Mouse (Mus musculus): ENCODE results near the gene Aadat. TPM values are rescaled to one million over a fixed set of nuclear protein-coding genes. Genes with fewer than 3 reads are reported as not detected.
"Not testable (repeated sequence)": the region's sequence is repeated elsewhere in the genome, so short reads cannot be mapped to it uniquely, and the experiment has no call there.

Gene Aadat
- polyA plus RNA-seq (2014; fragmentation: Nextera tagmentation; extraction: Ambion mirVana): 2.3 and 2.7 TPM in 2 replicates

GRCm38 (mm10) chr8:60505653-60506521 lies at the start of gene Aadat:
Gene Aadat, plus strand, starts transcription at chr8:60505932.
- H3K36me3 ChIP-seq (ENCODE audit: control insufficient read depth, insufficient read depth, low read length): no peaks in the 10 kb centered on the region
- H3K27me3 ChIP-seq (ENCODE audit: control insufficient read depth, insufficient read depth, low read length): no peaks in the 10 kb centered on the region
- ATAC-seq (ENCODE audit: insufficient number of reproducible peaks, low FRiP score, low TSS enrichment, low read depth) (peak; percentile 90), DNase-seq (ENCODE audit: low spot score) (peak; percentile 74)
- peak within 1 kb of the TSS; percentile 81 for H3K4me2 ChIP-seq (ENCODE audit: low read depth, severe bottlenecking)
- H3K4me3 ChIP-seq (ENCODE audit: low read depth, low read length): peak within 1 kb of the TSS; percentile 47
- H3K27ac ChIP-seq (replicated peaks; ENCODE audit: low read depth, low read length): no peak within 1 kb of the TSS
- H3K9ac ChIP-seq (ENCODE audit: low read length): peak within 1 kb of the TSS; percentile 76
- 3% methylated on average over 25 of the region's 25 CpGs for WGBS
- no peaks in the 10 kb centered on the region for H3K4me1 ChIP-seq (ENCODE audit: control insufficient read depth, insufficient read depth, low read length)
- no peaks in the 10 kb centered on the region for H3K9me3 ChIP-seq (ENCODE audit: control insufficient read depth, low read length)

GRCm38 (mm10) chr8:60466686-60467335 lies 38.9 kb upstream of the Aadat start:
- Histone ChIP-seq H3K36me3 (ENCODE audit: control insufficient read depth, insufficient read depth, low read length) (no peaks in the 10 kb centered on the region), H3K27ac (replicated peaks; ENCODE audit: low read depth, low read length) (no peak overlapping the region), H3K27me3 (ENCODE audit: control insufficient read depth, insufficient read depth, low read length) (no peaks in the 10 kb centered on the region), H3K9me3 (ENCODE audit: control insufficient read depth, low read length) (no peaks in the 10 kb centered on the region), H3K4me1 (ENCODE audit: control insufficient read depth, insufficient read depth, low read length) (no peaks in the 10 kb centered on the region), H3K4me3 (ENCODE audit: low read depth, low read length) (no peak overlapping the region), H3K4me2 (ENCODE audit: low read depth, severe bottlenecking) (no peak overlapping the region), H3K9ac (ENCODE audit: low read length) (no peak overlapping the region)
- DNase-seq (ENCODE audit: low spot score) (peak; percentile 79), ATAC-seq (ENCODE audit: insufficient number of reproducible peaks, low FRiP score, low TSS enrichment, low read depth) (no peak)
- WGBS: 39% methylated on average over 15 of the region's 15 CpGs

GRCm38 (mm10) chr8:60490147-60490546 lies 15.6 kb upstream of the Aadat start:
- Histone ChIP-seq H3K27ac (replicated peaks; ENCODE audit: low read depth, low read length) (no peak overlapping the region), H3K4me1 (ENCODE audit: control insufficient read depth, insufficient read depth, low read length) (no peaks in the 10 kb centered on the region), H3K9me3 (ENCODE audit: control insufficient read depth, low read length) (no peaks in the 10 kb centered on the region), H3K4me2 (ENCODE audit: low read depth, severe bottlenecking) (no peak overlapping the region), H3K9ac (ENCODE audit: low read length) (no peak overlapping the region), H3K36me3 (ENCODE audit: control insufficient read depth, insufficient read depth, low read length) (no peaks in the 10 kb centered on the region), H3K4me3 (ENCODE audit: low read depth, low read length) (no peak overlapping the region), H3K27me3 (ENCODE audit: control insufficient read depth, insufficient read depth, low read length) (no peaks in the 10 kb centered on the region)
- WGBS: 88% methylated on average over 2 of the region's 2 CpGs
- DNase-seq (ENCODE audit: low spot score) (no peak), ATAC-seq (ENCODE audit: insufficient number of reproducible peaks, low FRiP score, low TSS enrichment, low read depth) (no peak)

- H3K36me3 ChIP-seq (ENCODE audit: control insufficient read depth, insufficient read depth, low read length): no peaks in the 10 kb centered on the region
- no peak overlapping the region for H3K4me3 ChIP-seq (ENCODE audit: low read depth, low read length)
- no peaks in the 10 kb centered on the region for H3K27me3 ChIP-seq (ENCODE audit: control insufficient read depth, insufficient read depth, low read length)
- DNase-seq (ENCODE audit: low spot score) (no peak), ATAC-seq (ENCODE audit: insufficient number of reproducible peaks, low FRiP score, low TSS enrichment, low read depth) (no peak)
- H3K4me2 ChIP-seq (ENCODE audit: low read depth, severe bottlenecking): no peak overlapping the region
- H3K9me3 ChIP-seq (ENCODE audit: control insufficient read depth, low read length): no peaks in the 10 kb centered on the region
- no peaks in the 10 kb centered on the region for H3K4me1 ChIP-seq (ENCODE audit: control insufficient read depth, insufficient read depth, low read length)
- no peak overlapping the region for H3K9ac ChIP-seq (ENCODE audit: low read length)
- 96% methylated on average over 2 of the region's 2 CpGs for WGBS
- no peak overlapping the region for H3K27ac ChIP-seq (replicated peaks; ENCODE audit: low read depth, low read length)
Measured at GRCm38 (mm10) chr8:60491871-60492270, 13.9 kb upstream of the Aadat start.

- 75% methylated on average over 3 of the region's 3 CpGs for WGBS
- DNase-seq (ENCODE audit: low spot score) (no peak), ATAC-seq (ENCODE audit: insufficient number of reproducible peaks, low FRiP score, low TSS enrichment, low read depth) (no peak)
- no peaks in the 10 kb centered on the region for H3K27me3 ChIP-seq (ENCODE audit: control insufficient read depth, insufficient read depth, low read length)
- H3K9ac ChIP-seq (ENCODE audit: low read length): no peak overlapping the region
- H3K36me3 ChIP-seq (ENCODE audit: control insufficient read depth, insufficient read depth, low read length): no peaks in the 10 kb centered on the region
- H3K4me1 ChIP-seq (ENCODE audit: control insufficient read depth, insufficient read depth, low read length): no peaks in the 10 kb centered on the region
- H3K4me2 ChIP-seq (ENCODE audit: low read depth, severe bottlenecking): no peak overlapping the region
- H3K27ac ChIP-seq (replicated peaks; ENCODE audit: low read depth, low read length): no peak overlapping the region
- H3K4me3 ChIP-seq (ENCODE audit: low read depth, low read length): no peak overlapping the region
- no peaks in the 10 kb centered on the region for H3K9me3 ChIP-seq (ENCODE audit: control insufficient read depth, low read length)
Measured at GRCm38 (mm10) chr8:60492471-60492870, 13.3 kb upstream of the Aadat start.

- no peak overlapping the region for H3K27ac ChIP-seq (replicated peaks; ENCODE audit: low read depth, low read length)
- ATAC-seq (ENCODE audit: insufficient number of reproducible peaks, low FRiP score, low TSS enrichment, low read depth): no peak
- no peaks in the 10 kb centered on the region for H3K9me3 ChIP-seq (ENCODE audit: control insufficient read depth, low read length)
- H3K36me3 ChIP-seq (ENCODE audit: control insufficient read depth, insufficient read depth, low read length): no peaks in the 10 kb centered on the region
- H3K27me3 ChIP-seq (ENCODE audit: control insufficient read depth, insufficient read depth, low read length): no peaks in the 10 kb centered on the region
- no peak overlapping the region for H3K4me2 ChIP-seq (ENCODE audit: low read depth, severe bottlenecking)
- no peak overlapping the region for H3K4me3 ChIP-seq (ENCODE audit: low read depth, low read length)
- no peak overlapping the region for H3K9ac ChIP-seq (ENCODE audit: low read length)
- DNase-seq (ENCODE audit: low spot score): no peak
- WGBS: 93% methylated on average over 11 of the region's 11 CpGs
- no peaks in the 10 kb centered on the region for H3K4me1 ChIP-seq (ENCODE audit: control insufficient read depth, insufficient read depth, low read length)
Measured at GRCm38 (mm10) chr8:60494606-60495005, 11.1 kb upstream of the Aadat start.

- not testable (repeated sequence) for DNase-seq (ENCODE audit: low spot score); H3K4me3 ChIP-seq (ENCODE audit: low read depth, low read length); H3K4me1 ChIP-seq (ENCODE audit: control insufficient read depth, insufficient read depth, low read length); H3K4me2 ChIP-seq (ENCODE audit: low read depth, severe bottlenecking); ATAC-seq (ENCODE audit: insufficient number of reproducible peaks, low FRiP score, low TSS enrichment, low read depth); H3K9me3 ChIP-seq (ENCODE audit: control insufficient read depth, low read length); H3K36me3 ChIP-seq (ENCODE audit: control insufficient read depth, insufficient read depth, low read length); H3K27ac ChIP-seq (replicated peaks; ENCODE audit: low read depth, low read length); H3K27me3 ChIP-seq (ENCODE audit: control insufficient read depth, insufficient read depth, low read length); H3K9ac ChIP-seq (ENCODE audit: low read length)
- WGBS: 81% methylated on average over 2 of the region's 2 CpGs
Measured at GRCm38 (mm10) chr8:60495046-60495445, 10.7 kb upstream of the Aadat start.

GRCm38 (mm10) chr8:60503098-60503497 lies 2.6 kb upstream of the Aadat start, which contains the start of gene Gm10283:
Gene Gm10283, minus strand, starts transcription at chr8:60503198.
- DNase-seq (ENCODE audit: low spot score) (no peak), ATAC-seq (ENCODE audit: insufficient number of reproducible peaks, low FRiP score, low TSS enrichment, low read depth) (no peak)
- Histone ChIP-seq H3K27me3 (ENCODE audit: control insufficient read depth, insufficient read depth, low read length) (no peaks in the 10 kb centered on the region), H3K27ac (replicated peaks; ENCODE audit: low read depth, low read length) (no peak within 1 kb of the TSS), H3K36me3 (ENCODE audit: control insufficient read depth, insufficient read depth, low read length) (no peaks in the 10 kb centered on the region), H3K4me2 (ENCODE audit: low read depth, severe bottlenecking) (no peak within 1 kb of the TSS), H3K4me3 (ENCODE audit: low read depth, low read length) (no peak within 1 kb of the TSS), H3K9ac (ENCODE audit: low read length) (no peak within 1 kb of the TSS), H3K4me1 (ENCODE audit: control insufficient read depth, insufficient read depth, low read length) (no peaks in the 10 kb centered on the region), H3K9me3 (ENCODE audit: control insufficient read depth, low read length) (no peaks in the 10 kb centered on the region)
- 50% methylated on average over 2 of the region's 2 CpGs for WGBS

Data from limb, embryonic 11.5 days (tissue).